Mouse (Mus musculus) heart, postnatal 0 days (tissue): ENCODE measurements around the gene Nudt6. TPM values are rescaled to one million over a fixed set of nuclear protein-coding genes. Genes with fewer than 3 reads are reported as not detected.

ENCODE experiments used
- ATAC-seq: fragments of 200-750 bp; cut with Nextera tagmentation; 2 replicates; pipeline ENCODE4 v1.8.0; 2017; ENCODE audit warnings: low read depth, moderate number of reproducible peaks, moderate library complexity; ENCODE audit not compliant: insufficient read depth
- DNase-seq: peaks from one replicate; pipeline ENCODE4 v3.0.0-alpha.2; 2016; ENCODE audit warnings: low spot score
- H3K27ac ChIP-seq: fragments of 300-500 bp; sonication (generic); 2 replicates; pipeline ENCODE4 v1.5.1; 2014; ENCODE audit warnings: low read depth, mild to moderate bottlenecking
- H3K27me3 ChIP-seq: fragments of 300-500 bp; sonication (generic); 2 replicates; pipeline ENCODE4 v1.6.1; 2014; ENCODE audit warnings: low read length, mixed read lengths; ENCODE audit not compliant: control insufficient read depth, insufficient read depth
- H3K36me3 ChIP-seq: fragments of 300-500 bp; sonication (generic); replicated peaks from 2 replicates; pipeline ENCODE4 v1.6.1; 2014; ENCODE audit warnings: low read length, mixed read lengths; ENCODE audit not compliant: control insufficient read depth, insufficient read depth
- H3K4me1 ChIP-seq: fragments of 300-500 bp; sonication (generic); 2 replicates; pipeline ENCODE4 v1.6.1; 2014; ENCODE audit warnings: antibody characterized with exemption; ENCODE audit not compliant: control insufficient read depth, insufficient read depth
- H3K4me2 ChIP-seq: fragments of 300-500 bp; sonication (generic); 2 replicates; pipeline ENCODE4 v1.6.1; 2014; ENCODE audit warnings: low read depth, mild to moderate bottlenecking, low read length, moderate library complexity
- H3K4me3 ChIP-seq: fragments of 300-500 bp; sonication (generic); 2 replicates; pipeline ENCODE4 v1.5.1; 2014; ENCODE audit warnings: low read depth, low read length
- H3K9ac ChIP-seq: fragments of 300-500 bp; sonication (generic); replicated peaks from 2 replicates; pipeline ENCODE4 v1.6.1; 2014; ENCODE audit warnings: low read depth, low read length, mixed read lengths
- H3K9me3 ChIP-seq: fragments of 300-500 bp; sonication (generic); replicated peaks from 2 replicates; pipeline ENCODE4 v1.6.1; 2016; ENCODE audit warnings: low read length; ENCODE audit not compliant: control insufficient read depth
- CTCF ChIP-seq: IDR thresholded peaks from 2 replicates; pipeline ENCODE4 v1.5.1; 2016; ENCODE audit warnings: antibody characterized with exemption, control low read depth, low read depth
- EP300 ChIP-seq: IDR thresholded peaks from 2 replicates; pipeline ENCODE4 v1.6.1; 2016; ENCODE audit warnings: antibody characterized with exemption, low read depth
- WGBS: fragments of 180-500 bp; shearing (Covaris S2); extraction: QIAGEN DNeasy Blood & Tissue Kit; methylation state at CpG from one replicate; pipeline ENCODE4 v1.1.7; 2014; 5-methylcytosine and 5-hydroxymethylcytosine counted together
- polyA plus RNA-seq: library from polyadenylated mRNA; unstranded; fragments of >200 nt; fragmentation: Nextera tagmentation; extraction: Ambion mirVana; gene quantifications from 2 replicates; pipeline ENCODE4 v1.2.1, GENCODE M21; 2015
- total RNA-seq: library from RNA; depleted of rRNA; stranded (reverse); fragments of >200 nt; gene quantifications from 2 replicates; pipeline ENCODE4 v1.2.3, GENCODE M21; 2014; ENCODE audit warnings: low replicate concordance

Gene Nudt6
- total and polyA plus RNA-seq, 2 experiments from 2014 or later = 9.8 to 23.6 TPM

- H3K4me1 ChIP-seq = no peaks in the 10 kb centered on the region
- no peaks in the 10 kb centered on the region for H3K27me3 ChIP-seq
- peaks cover 34% of the 10 kb centered on the region for H3K36me3 ChIP-seq
- TF ChIP-seq EP300 (no peak), CTCF (no peak)
- ATAC-seq = no peak
- no peaks in the 10 kb centered on the region for H3K9me3 ChIP-seq
- H3K4me3 ChIP-seq = no peak overlapping the region
- no peak overlapping the region for H3K27ac ChIP-seq
- no peak overlapping the region for H3K4me2 ChIP-seq
- H3K9ac ChIP-seq = no peak overlapping the region
- DNase-seq = no peak
These were observed 10.3 kb upstream of the Nudt6 start for GRCm38 (mm10) chr3:37430359-37430758.

- H3K4me1 ChIP-seq = peaks cover 10% of the 10 kb centered on the region
- no peaks in the 10 kb centered on the region for H3K9me3 ChIP-seq
- no peak overlapping the region for H3K9ac ChIP-seq
- H3K4me3 ChIP-seq = no peak overlapping the region
- 94% methylated on average over 3 of the region's 3 CpGs for WGBS
- H3K27me3 ChIP-seq = no peaks in the 10 kb centered on the region
- H3K36me3 ChIP-seq = peaks cover 23% of the 10 kb centered on the region
- no peak overlapping the region for H3K27ac ChIP-seq
- no peak for ATAC-seq
- DNase-seq = no peak
- TF ChIP-seq EP300 (no peak), CTCF (no peak)
- no peak overlapping the region for H3K4me2 ChIP-seq
These were observed 6.1 kb upstream of the Nudt6 start for GRCm38 (mm10) chr3:37426069-37426468.

GRCm38 (mm10) chr3:37421179-37421578 lies 1.2 kb upstream of the Nudt6 start:
- DNase-seq (no peak), ATAC-seq (no peak)
- Histone ChIP-seq H3K4me3 (peak overlapping the region; percentile 79), H3K27ac (no peak overlapping the region; the same call in 1 of the 2 replicates), H3K9ac (peak overlapping the region; percentile 81; the same call in 1 of the 2 replicates), H3K9me3 (no peaks in the 10 kb centered on the region), H3K4me2 (peak overlapping the region; percentile 79), H3K4me1 (peaks cover 12% of the 10 kb centered on the region), H3K27me3 (no peaks in the 10 kb centered on the region), H3K36me3 (peaks cover 3% of the 10 kb centered on the region; the same call in 1 of the 2 replicates)
- whole genome bisulfite sequencing = 11% methylated on average over 3 of the region's 3 CpGs
- TF ChIP-seq EP300 (no peak), CTCF (no peak)

GRCm38 (mm10) chr3:37420641-37421040 lies 630 bp upstream of the Nudt6 start:
- peak overlapping the region; percentile 79 for H3K4me2 ChIP-seq
- H3K4me3 ChIP-seq = peak overlapping the region; percentile 79
- H3K4me1 ChIP-seq = peaks cover 12% of the 10 kb centered on the region
- H3K9me3 ChIP-seq = no peaks in the 10 kb centered on the region
- WGBS = under 1% methylated on average over 24 of the region's 24 CpGs
- H3K27ac ChIP-seq = peak overlapping the region; percentile 88
- no peaks in the 10 kb centered on the region; the same call in 1 of the 2 replicates for H3K36me3 ChIP-seq
- TF ChIP-seq EP300 (no peak), CTCF (no peak)
- no peak for ATAC-seq
- no peaks in the 10 kb centered on the region for H3K27me3 ChIP-seq
- H3K9ac ChIP-seq = peak overlapping the region; percentile 81
- DNase-seq = no peak

GRCm38 (mm10) chr3:37419458-37419991 lies 486 bp downstream of the Nudt6 start, which contains the start of gene Spata5:
Spata5 (plus strand) TSS chr3:37419896.
- ATAC-seq = peak; percentile 94
- H3K4me2 ChIP-seq = peak within 1 kb of the TSS; percentile 82
- H3K4me3 ChIP-seq = peak within 1 kb of the TSS; percentile 88
- H3K27me3 ChIP-seq = no peaks in the 10 kb centered on the region
- peak within 1 kb of the TSS; percentile 98 for H3K27ac ChIP-seq
- DNase-seq = peak; percentile 99
- H3K4me1 ChIP-seq = peaks cover 12% of the 10 kb centered on the region
- WGBS = under 1% methylated on average over 49 of the region's 50 CpGs
- no peaks in the 10 kb centered on the region for H3K9me3 ChIP-seq
- no peaks in the 10 kb centered on the region; the same call in 1 of the 2 replicates for H3K36me3 ChIP-seq
- TF ChIP-seq CTCF (no peak), EP300 (no peak)
- peak within 1 kb of the TSS; percentile 81 for H3K9ac ChIP-seq
